Mouse (Mus musculus) MEL (cell line): ENCODE data around the gene Aatf. TPM values are rescaled to one million over a fixed set of nuclear protein-coding genes. Genes with fewer than 3 reads are reported as not detected.

ENCODE experiments used
- DNase-seq: peaks from one replicate; pipeline ENCODE4 v3.0.0; 2011; ENCODE audit warnings: low read depth, low spot score
- H3K27ac ChIP-seq: 2 replicates; pipeline ENCODE4 v1.5.1; 2012; ENCODE audit warnings: low read depth, mild to moderate bottlenecking, control low read depth, low read length, moderate library complexity; ENCODE audit not compliant: control insufficient read depth
- H3K27me3 ChIP-seq, 2 experiments: fragments of 150-350 bp in 1 of 2; sonication (generic) in 1 of 2; 2 replicates each; pipeline ENCODE4 v1.6.1; 2012; ENCODE audit warnings: low read length in 2 of 2, mild to moderate bottlenecking in 2 of 2, improper control_type of control experiment in 1 of 2, moderate library complexity in 1 of 2; ENCODE audit not compliant: insufficient read depth in 2 of 2, control insufficient read depth in 1 of 2
- H3K36me3 ChIP-seq, 2 experiments: 2 replicates each; pipeline ENCODE4 v1.6.1; 2012 to 2014; ENCODE audit warnings: low read length in 2 of 2, improper control_type of control experiment in 1 of 2, inconsistent platforms in 1 of 2, mild to moderate bottlenecking in 1 of 2; ENCODE audit not compliant: insufficient read depth in 2 of 2, control insufficient read depth in 1 of 2
- H3K4me1 ChIP-seq, 2 experiments: fragments of 150-350 bp in 1 of 2; sonication (generic) in 1 of 2; 2 replicates each; pipeline ENCODE4 v1.6.1; 2012; ENCODE audit warnings: low read length in 2 of 2, improper control_type of control experiment in 1 of 2, mild to moderate bottlenecking in 1 of 2; ENCODE audit not compliant: insufficient read depth in 2 of 2, control insufficient read depth in 1 of 2
- H3K4me3 ChIP-seq, 2 experiments: fragments of 150-350 bp in 1 of 2; sonication (generic) in 1 of 2; 2 replicates each; pipeline ENCODE4 v1.5.1; 2012; ENCODE audit warnings: low read depth in 2 of 2, low read length in 2 of 2, mild to moderate bottlenecking in 2 of 2, moderate library complexity in 2 of 2, control low read depth in 1 of 2, improper control_type of control experiment in 1 of 2; ENCODE audit not compliant: control insufficient read depth in 1 of 2, insufficient read depth in 1 of 2
- H3K79me2 ChIP-seq: 2 replicates; pipeline ENCODE4 v1.6.1; 2012; ENCODE audit warnings: mild to moderate bottlenecking, low read length, moderate library complexity; ENCODE audit not compliant: control insufficient read depth, poor library complexity, insufficient read depth
- H3K9ac ChIP-seq: 2 replicates; pipeline ENCODE4 v1.6.1; 2012; ENCODE audit warnings: low read depth, mild to moderate bottlenecking, control low read depth, low read length, moderate library complexity; ENCODE audit not compliant: control insufficient read depth, poor library complexity, severe bottlenecking
- H3K9me3 ChIP-seq: fragments of 150-350 bp; sonication (generic); replicated peaks from 2 replicates; pipeline ENCODE4 v1.6.1; 2012; ENCODE audit warnings: mild to moderate bottlenecking, low read length, improper control_type of control experiment, moderate library complexity; ENCODE audit not compliant: insufficient read depth
- CTCF ChIP-seq, 3 experiments: IDR thresholded peaks in 2 of 3; conservative IDR thresholded peaks in 1 of 3; 2 replicates each; pipeline ENCODE4 v1.5.1; 2011 to 2012; ENCODE audit warnings: low read length in 3 of 3, low read depth in 2 of 3, mild to moderate bottlenecking in 2 of 3, improper control_type of control experiment in 1 of 3, inconsistent platforms in 1 of 3, mixed read lengths in 1 of 3, moderate library complexity in 1 of 3; ENCODE audit not compliant: control insufficient read depth in 1 of 3, insufficient read depth in 1 of 3, poor library complexity in 1 of 3, severe bottlenecking in 1 of 3
- E2F4 ChIP-seq: IDR thresholded peaks from 2 replicates; pipeline ENCODE4 v1.6.1; 2011; ENCODE audit warnings: low read depth, low read length, improper control_type of control experiment, borderline replicate concordance
- EP300 ChIP-seq, 2 experiments: IDR thresholded peaks; 2 replicates each; pipeline ENCODE4 v1.6.1; 2011; ENCODE audit warnings: improper control_type of control experiment in 2 of 2, low read length in 2 of 2, low read depth in 1 of 2, mild to moderate bottlenecking in 1 of 2
- GABPA ChIP-seq: IDR thresholded peaks from 2 replicates; pipeline ENCODE4 v1.6.1; 2012; ENCODE audit warnings: low read depth, mild to moderate bottlenecking, inconsistent platforms, low read length, improper control_type of control experiment, moderate library complexity
- JUND ChIP-seq: IDR thresholded peaks from 2 replicates; pipeline ENCODE4 v1.6.1; 2011; ENCODE audit warnings: low read depth, mild to moderate bottlenecking, improper control_type of control experiment, low read length
- MAFK ChIP-seq: IDR thresholded peaks from 2 replicates; pipeline ENCODE4 v1.6.1; 2011; ENCODE audit warnings: low read depth, mild to moderate bottlenecking, low read length, improper control_type of control experiment, borderline replicate concordance
- MAZ ChIP-seq: IDR thresholded peaks from 2 replicates; pipeline ENCODE4 v1.6.1; 2012; ENCODE audit warnings: low read depth, mild to moderate bottlenecking, inconsistent platforms, low read length, improper control_type of control experiment
- MEF2A ChIP-seq: IDR thresholded peaks from 2 replicates; pipeline ENCODE4 v1.6.1; 2014; ENCODE audit warnings: low read depth, mild to moderate bottlenecking, inconsistent platforms, low read length, improper control_type of control experiment; ENCODE audit not compliant: poor library complexity, insufficient replicate concordance, severe bottlenecking; ENCODE audit errors: extremely low read depth
- MYB ChIP-seq: IDR thresholded peaks from 2 replicates; pipeline ENCODE4 v1.6.1; 2011; ENCODE audit warnings: mild to moderate bottlenecking, low read depth, low read length, improper control_type of control experiment
- MYC ChIP-seq: IDR thresholded peaks from 2 replicates; pipeline ENCODE4 v1.6.1; 2011; ENCODE audit warnings: low read depth, mild to moderate bottlenecking, low read length, improper control_type of control experiment, moderate library complexity
- NELFE ChIP-seq: IDR thresholded peaks from 2 replicates; pipeline ENCODE4 v1.6.1; 2011; ENCODE audit warnings: low read depth, low read length, improper control_type of control experiment
- NRF1 ChIP-seq: IDR thresholded peaks from 2 replicates; pipeline ENCODE4 v1.6.1; 2014; ENCODE audit warnings: low read depth, mild to moderate bottlenecking, inconsistent platforms, low read length, improper control_type of control experiment, moderate library complexity; ENCODE audit not compliant: poor library complexity, insufficient read depth, severe bottlenecking
- POLR2A ChIP-seq, 2 experiments: IDR thresholded peaks; 2 replicates each; pipeline ENCODE4 v1.6.1; 2011 to 2012; ENCODE audit warnings: low read length in 2 of 2, mild to moderate bottlenecking in 2 of 2, control low read depth in 1 of 2, improper control_type of control experiment in 1 of 2, low read depth in 1 of 2, moderate library complexity in 1 of 2; ENCODE audit not compliant: control insufficient read depth in 1 of 2, insufficient read depth in 1 of 2, poor library complexity in 1 of 2
- POLR2AphosphoS5 ChIP-seq: IDR thresholded peaks from 2 replicates; pipeline ENCODE4 v1.6.1; 2012; ENCODE audit warnings: low read depth, borderline replicate concordance, mild to moderate bottlenecking, inconsistent platforms, low read length, moderate library complexity, mixed read lengths
- RCOR1 ChIP-seq: IDR thresholded peaks from 2 replicates; pipeline ENCODE4 v1.6.1; 2012; ENCODE audit warnings: low read depth, mild to moderate bottlenecking, inconsistent platforms, low read length, improper control_type of control experiment
- TAL1 ChIP-seq: IDR thresholded peaks from 2 replicates; pipeline ENCODE4 v1.6.1; 2012; ENCODE audit warnings: mild to moderate bottlenecking, inconsistent platforms, low read length, moderate library complexity, mixed read lengths
- TBP ChIP-seq: IDR thresholded peaks from 2 replicates; pipeline ENCODE4 v1.8.0; 2011; ENCODE audit warnings: low read depth, low read length, improper control_type of control experiment
- TCF12 ChIP-seq: IDR thresholded peaks from 2 replicates; pipeline ENCODE4 v1.6.1; 2014; ENCODE audit warnings: low read depth, mild to moderate bottlenecking, inconsistent platforms, low read length, improper control_type of control experiment, moderate library complexity
- USF1 ChIP-seq: IDR thresholded peaks from 2 replicates; pipeline ENCODE4 v1.6.1; 2014; ENCODE audit warnings: low read depth, mild to moderate bottlenecking, inconsistent platforms, low read length, improper control_type of control experiment, moderate library complexity
- USF2 ChIP-seq, 2 experiments: IDR thresholded peaks; 2 replicates each; pipeline ENCODE4 v1.6.1; 2011 to 2012; ENCODE audit warnings: improper control_type of control experiment in 2 of 2, low read length in 2 of 2, borderline replicate concordance in 1 of 2, inconsistent platforms in 1 of 2, low read depth in 1 of 2, mild to moderate bottlenecking in 1 of 2; ENCODE audit not compliant: insufficient read depth in 1 of 2
- ZC3H11A ChIP-seq: IDR thresholded peaks from 2 replicates; pipeline ENCODE4 v1.6.1; 2012; ENCODE audit warnings: low read depth, mild to moderate bottlenecking, inconsistent platforms, low read length, improper control_type of control experiment
- ZKSCAN1 ChIP-seq: IDR thresholded peaks from 2 replicates; pipeline ENCODE4 v1.6.1; 2012; ENCODE audit warnings: low read depth, mild to moderate bottlenecking, inconsistent platforms, low read length, improper control_type of control experiment, moderate library complexity
- ZMIZ1 ChIP-seq: IDR thresholded peaks from 2 replicates; pipeline ENCODE4 v1.6.1; 2012; ENCODE audit warnings: low read depth, mild to moderate bottlenecking, inconsistent platforms, low read length, improper control_type of control experiment, moderate library complexity
- ZNF384 ChIP-seq: IDR thresholded peaks from 2 replicates; pipeline ENCODE4 v1.6.1; 2012; ENCODE audit warnings: low read depth, mild to moderate bottlenecking, inconsistent platforms, low read length, improper control_type of control experiment
- polyA plus RNA-seq, 2 experiments: library from polyadenylated mRNA; stranded (reverse) in 1 of 2; unstranded in 1 of 2; fragments of >175 nt in 1 of 2; fragments of >200 nt in 1 of 2; gene quantifications; 2 replicates each; pipeline versions ENCODE4 v1.2.1 to v1.2.4; 2012; ENCODE audit warnings: low replicate concordance in 2 of 2, low read depth in 1 of 2; ENCODE audit not compliant: insufficient read length in 2 of 2, insufficient read depth in 1 of 2, missing spikeins in 1 of 2
- total RNA-seq: library from RNA; depleted of rRNA; stranded (reverse); fragments of 300-350 nt; gene quantifications from 2 replicates; pipeline ENCODE4 v1.2.3, GENCODE M21; 2012

Aatf gene
- total and polyA plus RNA-seq, 3 experiments = 187 to 243 TPM; not detected in 1

DNA sequence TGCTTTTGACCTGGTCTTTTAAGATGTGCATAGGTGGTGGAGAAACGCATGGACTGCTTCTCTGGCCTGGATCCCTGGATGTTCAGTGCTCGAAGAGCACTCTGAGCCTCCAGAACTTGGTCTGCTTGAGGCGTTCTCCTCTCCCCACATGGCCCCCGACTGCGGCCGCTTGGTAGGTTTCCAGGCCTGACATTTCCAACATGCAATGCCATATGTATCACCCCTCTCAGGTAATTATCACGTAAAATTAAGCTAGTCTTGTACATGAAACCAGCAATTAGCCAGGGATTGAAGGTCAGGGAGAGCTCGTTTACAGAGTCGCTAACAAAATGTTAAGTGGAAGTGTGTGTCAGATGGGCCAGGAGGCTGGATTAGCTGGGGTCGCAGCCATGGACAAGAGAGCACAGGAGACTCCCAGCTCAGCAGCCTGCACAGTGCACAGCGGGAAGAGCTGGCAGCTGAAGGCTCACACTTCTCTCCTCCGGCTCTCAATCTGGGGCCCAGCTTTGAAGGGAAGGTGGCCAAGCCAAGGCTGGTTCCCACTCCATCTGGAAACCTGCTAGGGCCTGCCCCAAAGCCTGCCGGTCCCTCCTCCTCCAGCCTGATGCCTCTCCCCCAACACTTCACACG is 40.6 kb upstream of the Aatf start:
- Histone ChIP-seq H3K27ac (no peak overlapping the region), H3K4me1 (no peaks in the 10 kb centered on the region), H3K36me3 (no peaks in the 10 kb centered on the region), H3K4me3 (no peak overlapping the region), H3K9me3 (no peaks in the 10 kb centered on the region), H3K79me2 (no peaks in the 10 kb centered on the region), H3K27me3 (peaks cover 6 to 18% of the 10 kb centered on the region in 2 experiments), H3K9ac (no peak overlapping the region)
- no peak for TF ChIP-seq TBP
- no peak for TF ChIP-seq MYC
- no peak for TF ChIP-seq NRF1
- no peak for TF ChIP-seq E2F4
- no peak for TF ChIP-seq ZMIZ1
- no peak for TF ChIP-seq TAL1
- TF ChIP-seq MAZ = no peak
- TF ChIP-seq MYB = no peak
- no peak for TF ChIP-seq POLR2A (IDR thresholded peaks at IDR 0.05; ENCODE audit: control insufficient read depth in 1 of 2, insufficient read depth in 1 of 2, low read depth in 1 of 2, low read length in 2 of 2, poor library complexity in 1 of 2)
- TF ChIP-seq ZKSCAN1 = no peak
- no peak for TF ChIP-seq TCF12
- no peak for TF ChIP-seq MAFK
- no peak for TF ChIP-seq JUND
- TF ChIP-seq MEF2A = no peak
- TF ChIP-seq EP300 (IDR thresholded peaks at IDR 0.05; ENCODE audit: low read depth in 1 of 2, low read length in 2 of 2) = no peak
- TF ChIP-seq CTCF (IDR thresholded peaks at IDR 0.05 in 2 of 3, conservative IDR thresholded peaks at IDR 0.05 in 1 of 3; ENCODE audit: control insufficient read depth in 1 of 3, insufficient read depth in 1 of 3, low read depth in 2 of 3, low read length in 3 of 3, poor library complexity in 1 of 3, severe bottlenecking in 1 of 3) = no peak
- TF ChIP-seq NELFE = no peak
- TF ChIP-seq GABPA = no peak
- no peak for TF ChIP-seq USF2 (IDR thresholded peaks at IDR 0.05; ENCODE audit: borderline replicate concordance in 1 of 2, insufficient read depth in 1 of 2, low read depth in 1 of 2, low read length in 2 of 2)
- no peak for TF ChIP-seq ZNF384
- no peak for DNase-seq

DNA sequence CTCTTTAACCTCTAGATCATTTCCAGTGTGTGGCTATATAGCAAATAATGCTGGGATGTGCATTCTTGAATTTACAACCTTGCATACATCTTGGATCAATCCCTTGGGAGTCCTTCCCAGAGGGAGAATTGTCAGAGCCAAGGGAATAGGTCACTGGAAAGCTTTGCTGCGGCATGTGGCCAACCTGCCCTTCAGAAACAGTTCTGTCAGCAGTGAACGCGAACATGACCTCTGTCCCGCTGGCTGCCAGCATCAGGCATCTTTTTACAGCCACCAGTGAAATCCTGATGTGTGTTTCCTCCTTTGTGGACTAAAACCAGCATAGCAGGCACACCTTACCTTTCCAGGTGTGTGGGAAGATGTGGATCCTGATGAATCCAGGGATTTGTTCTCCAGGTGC is 38.0 kb upstream of the Aatf start:
- Histone ChIP-seq H3K9ac (no peak overlapping the region), H3K9me3 (no peaks in the 10 kb centered on the region), H3K27ac (no peak overlapping the region), H3K79me2 (no peaks in the 10 kb centered on the region), H3K4me3 (no peak overlapping the region), H3K4me1 (no peaks in the 10 kb centered on the region), H3K36me3 (no peaks in the 10 kb centered on the region), H3K27me3 (peaks cover 7 to 17% of the 10 kb centered on the region in 2 experiments)
- TF ChIP-seq POLR2AphosphoS5 = no peak
- no peak for TF ChIP-seq EP300 (IDR thresholded peaks at IDR 0.05; ENCODE audit: low read depth in 1 of 2, low read length in 2 of 2)
- TF ChIP-seq POLR2A (IDR thresholded peaks at IDR 0.05; ENCODE audit: control insufficient read depth in 1 of 2, insufficient read depth in 1 of 2, low read depth in 1 of 2, low read length in 2 of 2, poor library complexity in 1 of 2) = no peak
- TF ChIP-seq USF2 (IDR thresholded peaks at IDR 0.05; ENCODE audit: borderline replicate concordance in 1 of 2, insufficient read depth in 1 of 2, low read depth in 1 of 2, low read length in 2 of 2) = no peak
- TF ChIP-seq ZC3H11A = no peak
- TF ChIP-seq RCOR1 = no peak
- no peak for TF ChIP-seq USF1
- TF ChIP-seq ZKSCAN1 = no peak
- DNase-seq = no peak
